Mouse (Mus musculus) stomach, postnatal 0 days (tissue): ENCODE measurements around the gene Bcap29. TPM values are rescaled to one million over a fixed set of nuclear protein-coding genes. Genes with fewer than 3 reads are reported as not detected.

Experiments used
- ATAC-seq: fragments of 200-750 bp; cut with Nextera tagmentation; 2 replicates; pipeline ENCODE4 v1.8.0; 2017; ENCODE audit not compliant: low FRiP score, low TSS enrichment
- DNase-seq: peaks from one replicate; pipeline ENCODE4 v3.0.0-alpha.2; 2016; ENCODE audit warnings: low spot score
- H3K27ac ChIP-seq: fragments of 300-500 bp; sonication (generic); replicated peaks from 2 replicates; pipeline ENCODE4 v1.5.1; 2014; ENCODE audit warnings: mild to moderate bottlenecking, control low read depth
- H3K27me3 ChIP-seq: fragments of 300-500 bp; sonication (generic); 2 replicates; pipeline ENCODE4 v1.6.1; 2014; ENCODE audit warnings: low read length; ENCODE audit not compliant: control insufficient read depth, insufficient read depth
- H3K36me3 ChIP-seq: fragments of 300-500 bp; sonication (generic); 2 replicates; pipeline ENCODE4 v1.6.1; 2014; ENCODE audit warnings: low read length, mixed read lengths; ENCODE audit not compliant: control insufficient read depth, insufficient read depth
- H3K4me1 ChIP-seq: fragments of 300-500 bp; sonication (generic); replicated peaks from 2 replicates; pipeline ENCODE4 v1.6.1; 2014; ENCODE audit warnings: antibody characterized with exemption; ENCODE audit not compliant: control insufficient read depth, insufficient read depth
- H3K4me2 ChIP-seq: fragments of 300-500 bp; sonication (generic); replicated peaks from 2 replicates; pipeline ENCODE4 v1.6.1; 2014; ENCODE audit warnings: low read depth, mild to moderate bottlenecking, control low read depth, moderate library complexity
- H3K4me3 ChIP-seq: fragments of 300-500 bp; sonication (generic); 2 replicates; pipeline ENCODE4 v1.5.1; 2014; ENCODE audit warnings: low read depth, low read length, control low read depth
- H3K9ac ChIP-seq: fragments of 300-500 bp; sonication (generic); 2 replicates; pipeline ENCODE4 v1.6.1; 2014; ENCODE audit warnings: mild to moderate bottlenecking, low read length, control low read depth, mixed read lengths
- H3K9me3 ChIP-seq: fragments of 300-500 bp; sonication (generic); 2 replicates; pipeline ENCODE4 v1.6.1; 2016; ENCODE audit warnings: low read length; ENCODE audit not compliant: control insufficient read depth
- CTCF ChIP-seq: IDR thresholded peaks from 2 replicates; pipeline ENCODE4 v1.5.1; 2016; ENCODE audit warnings: antibody characterized with exemption, low read depth, mild to moderate bottlenecking, moderate library complexity
- EP300 ChIP-seq: optimal IDR thresholded peaks from 2 replicates; pipeline ENCODE3; 2016; ENCODE audit warnings: antibody characterized with exemption
- WGBS: fragments of 180-500 bp; shearing (Covaris S2); extraction: QIAGEN DNeasy Blood & Tissue Kit; methylation state at CpG from one replicate; pipeline ENCODE4 v1.1.7; 2014; 5-methylcytosine and 5-hydroxymethylcytosine counted together
- polyA plus RNA-seq: library from polyadenylated mRNA; unstranded; fragments of >200 nt; fragmentation: Nextera tagmentation; extraction: Ambion mirVana; gene quantifications from 2 replicates; pipeline ENCODE4 v1.2.1, GENCODE M21; 2015

Gene Bcap29
- 40.1 and 40.4 TPM in 2 replicates for polyA plus RNA-seq

GRCm38 (mm10) chr12:31634343-31635239, at the start of gene Bcap29:
Bcap29 (minus strand) TSS chr12:31634658.
- Histone ChIP-seq H3K4me2 (peak within 1 kb of the TSS; percentile 83), H3K27ac (peak within 1 kb of the TSS; percentile 81), H3K9ac (peak within 1 kb of the TSS; percentile 84), H3K9me3 (no peaks in the 10 kb centered on the region), H3K36me3 (no peaks in the 10 kb centered on the region), H3K27me3 (no peaks in the 10 kb centered on the region), H3K4me3 (peak within 1 kb of the TSS; percentile 56), H3K4me1 (no peaks in the 10 kb centered on the region)
- ATAC-seq: peak; percentile 95
- peak; percentile 87 for DNase-seq
- WGBS: 3% methylated on average over 57 of the region's 73 CpGs
- TF ChIP-seq CTCF: no peak
- TF ChIP-seq EP300: no peak

GRCm38 (mm10) chr12:31667187-31667586, 32.7 kb upstream of the Bcap29 start:
- no peak overlapping the region for H3K27ac ChIP-seq
- H3K4me1 ChIP-seq: no peaks in the 10 kb centered on the region
- H3K9ac ChIP-seq: no peak overlapping the region
- no peak overlapping the region for H3K4me2 ChIP-seq
- no peaks in the 10 kb centered on the region for H3K27me3 ChIP-seq
- no peaks in the 10 kb centered on the region for H3K9me3 ChIP-seq
- 74% methylated on average over 3 of the region's 3 CpGs for WGBS
- TF ChIP-seq EP300: no peak
- TF ChIP-seq CTCF: no peak
- no peak for DNase-seq
- no peak for ATAC-seq
- H3K36me3 ChIP-seq: peaks cover 10% of the 10 kb centered on the region; the same call in 1 of the 2 replicates
- H3K4me3 ChIP-seq: no peak overlapping the region

DNA sequence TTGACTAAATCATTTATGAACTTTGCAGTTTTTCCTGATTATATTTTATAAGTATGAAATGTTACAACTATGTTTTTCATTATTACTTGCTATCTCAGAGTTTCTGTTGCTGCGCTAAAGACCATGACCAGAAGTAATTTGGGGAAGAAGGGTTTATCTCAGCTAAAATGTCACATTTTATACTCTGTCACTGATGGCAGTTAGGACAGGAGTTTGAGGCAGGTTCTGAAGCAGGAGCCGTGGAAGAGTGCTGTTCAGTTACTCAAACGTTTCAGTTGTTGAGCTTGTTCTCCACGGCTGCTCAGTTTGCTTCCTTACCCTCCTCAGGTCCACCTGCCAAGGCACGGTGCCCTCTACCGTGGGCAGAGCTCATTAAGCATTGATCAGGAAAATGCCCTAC, 31.5 kb upstream of the Bcap29 start:
- Histone ChIP-seq H3K9ac (no peak overlapping the region), H3K4me3 (no peak overlapping the region), H3K9me3 (no peaks in the 10 kb centered on the region), H3K27ac (no peak overlapping the region), H3K36me3 (peaks cover 10% of the 10 kb centered on the region; the same call in 1 of the 2 replicates), H3K4me2 (no peak overlapping the region), H3K4me1 (no peaks in the 10 kb centered on the region), H3K27me3 (no peaks in the 10 kb centered on the region)
- ATAC-seq (no peak), DNase-seq (no peak)
- TF ChIP-seq CTCF (no peak), EP300 (no peak)
- WGBS: 68% methylated on average over 6 of the region's 6 CpGs

- Histone ChIP-seq H3K4me2 (no peak overlapping the region), H3K9ac (no peak overlapping the region), H3K27ac (no peak overlapping the region), H3K4me1 (0 out of 2 replicates have a peak, but pooled peaks cover 2% of the 10 kb centered on the region), H3K27me3 (no peaks in the 10 kb centered on the region), H3K9me3 (no peaks in the 10 kb centered on the region), H3K4me3 (no peak overlapping the region), H3K36me3 (no peaks in the 10 kb centered on the region)
- DNase-seq (no peak), ATAC-seq (no peak)
- 96% methylated on average over 2 of the region's 2 CpGs for WGBS
- no peak for TF ChIP-seq EP300
- no peak for TF ChIP-seq CTCF
These were observed 22.4 kb upstream of the Bcap29 start for GRCm38 (mm10) chr12:31656841-31657240.

DNA sequence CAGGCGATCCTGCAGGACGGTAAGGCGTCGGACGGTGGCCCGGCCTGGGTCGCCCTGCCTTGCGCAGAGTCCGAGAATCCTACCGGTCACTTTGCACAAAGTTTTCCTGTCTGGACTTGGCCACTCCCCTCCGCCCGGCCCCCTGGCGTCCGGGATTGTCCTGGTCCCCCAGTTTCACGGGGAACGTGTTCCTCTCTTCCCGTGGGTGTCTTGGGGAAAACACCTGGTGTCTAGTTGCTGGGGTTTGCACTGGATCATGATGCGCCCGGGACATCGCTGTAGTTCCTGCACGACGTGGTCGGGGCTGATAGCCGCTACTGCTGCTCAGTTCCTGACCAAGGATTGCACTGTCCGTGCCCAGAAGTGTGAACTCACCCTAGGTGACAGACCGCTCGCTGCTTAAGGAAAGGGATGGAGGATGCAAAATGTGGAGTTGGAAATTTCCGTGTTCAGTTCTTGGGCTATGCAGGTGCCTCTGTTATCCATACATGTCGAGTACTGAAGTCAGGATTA, 20.6 kb upstream of the Bcap29 start:
- H3K27me3 ChIP-seq: no peaks in the 10 kb centered on the region
- no peak for DNase-seq
- peak; percentile 89 for ATAC-seq
- peak overlapping the region; percentile 71 for H3K4me2 ChIP-seq
- TF ChIP-seq CTCF (peak; percentile 73), EP300 (no peak)
- no peaks in the 10 kb centered on the region for H3K9me3 ChIP-seq
- peak overlapping the region; percentile 77 for H3K9ac ChIP-seq
- under 1% methylated on average over 29 of the region's 29 CpGs for WGBS
- no peaks in the 10 kb centered on the region for H3K36me3 ChIP-seq
- H3K27ac ChIP-seq: peak overlapping the region; percentile 88
- H3K4me3 ChIP-seq: peak overlapping the region; percentile 95
- 0 out of 2 replicates have a peak, but pooled peaks cover 2% of the 10 kb centered on the region for H3K4me1 ChIP-seq
